Mouse (Mus musculus) MEL (cell line): ENCODE results near the gene Ttc34. TPM values are rescaled to one million over a fixed set of nuclear protein-coding genes. Genes with fewer than 3 reads are reported as not detected.

Experiments
- DNase-seq: peaks from one replicate; pipeline ENCODE4 v3.0.0; 2011; ENCODE audit warnings: low read depth, low spot score
- H3K27ac ChIP-seq: 2 replicates; pipeline ENCODE4 v1.5.1; 2012; ENCODE audit warnings: low read depth, mild to moderate bottlenecking, control low read depth, low read length, moderate library complexity; ENCODE audit not compliant: control insufficient read depth
- H3K27me3 ChIP-seq, 2 experiments: fragments of 150-350 bp in 1 of 2; sonication (generic) in 1 of 2; 2 replicates each; pipeline ENCODE4 v1.6.1; 2012; ENCODE audit warnings: low read length in 2 of 2, mild to moderate bottlenecking in 2 of 2, improper control_type of control experiment in 1 of 2, moderate library complexity in 1 of 2; ENCODE audit not compliant: insufficient read depth in 2 of 2, control insufficient read depth in 1 of 2
- H3K36me3 ChIP-seq, 2 experiments: 2 replicates each; pipeline ENCODE4 v1.6.1; 2012 to 2014; ENCODE audit warnings: low read length in 2 of 2, improper control_type of control experiment in 1 of 2, inconsistent platforms in 1 of 2, mild to moderate bottlenecking in 1 of 2; ENCODE audit not compliant: insufficient read depth in 2 of 2, control insufficient read depth in 1 of 2
- H3K4me1 ChIP-seq, 2 experiments: fragments of 150-350 bp in 1 of 2; sonication (generic) in 1 of 2; 2 replicates each; pipeline ENCODE4 v1.6.1; 2012; ENCODE audit warnings: low read length in 2 of 2, improper control_type of control experiment in 1 of 2, mild to moderate bottlenecking in 1 of 2; ENCODE audit not compliant: insufficient read depth in 2 of 2, control insufficient read depth in 1 of 2
- H3K4me3 ChIP-seq, 2 experiments: fragments of 150-350 bp in 1 of 2; sonication (generic) in 1 of 2; 2 replicates each; pipeline ENCODE4 v1.5.1; 2012; ENCODE audit warnings: low read depth in 2 of 2, low read length in 2 of 2, mild to moderate bottlenecking in 2 of 2, moderate library complexity in 2 of 2, control low read depth in 1 of 2, improper control_type of control experiment in 1 of 2; ENCODE audit not compliant: control insufficient read depth in 1 of 2, insufficient read depth in 1 of 2
- H3K79me2 ChIP-seq: 2 replicates; pipeline ENCODE4 v1.6.1; 2012; ENCODE audit warnings: mild to moderate bottlenecking, low read length, moderate library complexity; ENCODE audit not compliant: control insufficient read depth, poor library complexity, insufficient read depth
- H3K9ac ChIP-seq: 2 replicates; pipeline ENCODE4 v1.6.1; 2012; ENCODE audit warnings: low read depth, mild to moderate bottlenecking, control low read depth, low read length, moderate library complexity; ENCODE audit not compliant: control insufficient read depth, poor library complexity, severe bottlenecking
- H3K9me3 ChIP-seq: fragments of 150-350 bp; sonication (generic); replicated peaks from 2 replicates; pipeline ENCODE4 v1.6.1; 2012; ENCODE audit warnings: mild to moderate bottlenecking, low read length, improper control_type of control experiment, moderate library complexity; ENCODE audit not compliant: insufficient read depth
- BHLHE40 ChIP-seq: IDR thresholded peaks from 2 replicates; pipeline ENCODE4 v1.6.1; 2012; ENCODE audit warnings: low read depth, mild to moderate bottlenecking, inconsistent platforms, low read length, improper control_type of control experiment, borderline replicate concordance
- CHD1 ChIP-seq: IDR thresholded peaks from 2 replicates; pipeline ENCODE4 v1.6.1; 2012; ENCODE audit warnings: low read depth, mild to moderate bottlenecking, inconsistent platforms, low read length, improper control_type of control experiment
- ELF1 ChIP-seq: IDR thresholded peaks from 2 replicates; pipeline ENCODE4 v1.6.1; 2014; ENCODE audit warnings: low read depth, mild to moderate bottlenecking, inconsistent platforms, low read length, improper control_type of control experiment, moderate library complexity
- EP300 ChIP-seq, 2 experiments: IDR thresholded peaks; 2 replicates each; pipeline ENCODE4 v1.6.1; 2011; ENCODE audit warnings: improper control_type of control experiment in 2 of 2, low read length in 2 of 2, low read depth in 1 of 2, mild to moderate bottlenecking in 1 of 2
- GABPA ChIP-seq: IDR thresholded peaks from 2 replicates; pipeline ENCODE4 v1.6.1; 2012; ENCODE audit warnings: low read depth, mild to moderate bottlenecking, inconsistent platforms, low read length, improper control_type of control experiment, moderate library complexity
- HCFC1 ChIP-seq: IDR thresholded peaks from 2 replicates; pipeline ENCODE4 v1.6.1; 2012; ENCODE audit warnings: low read depth, mild to moderate bottlenecking, inconsistent platforms, low read length, improper control_type of control experiment, moderate library complexity
- JUND ChIP-seq: IDR thresholded peaks from 2 replicates; pipeline ENCODE4 v1.6.1; 2011; ENCODE audit warnings: low read depth, mild to moderate bottlenecking, improper control_type of control experiment, low read length
- KAT2A ChIP-seq: conservative IDR thresholded peaks from 2 replicates; pipeline ENCODE4 v1.6.1; 2012; ENCODE audit warnings: low read depth, low read length, improper control_type of control experiment, inconsistent platforms
- MAFK ChIP-seq: IDR thresholded peaks from 2 replicates; pipeline ENCODE4 v1.6.1; 2011; ENCODE audit warnings: low read depth, mild to moderate bottlenecking, low read length, improper control_type of control experiment, borderline replicate concordance
- MAZ ChIP-seq: IDR thresholded peaks from 2 replicates; pipeline ENCODE4 v1.6.1; 2012; ENCODE audit warnings: low read depth, mild to moderate bottlenecking, inconsistent platforms, low read length, improper control_type of control experiment
- MEF2A ChIP-seq: IDR thresholded peaks from 2 replicates; pipeline ENCODE4 v1.6.1; 2014; ENCODE audit warnings: low read depth, mild to moderate bottlenecking, inconsistent platforms, low read length, improper control_type of control experiment; ENCODE audit not compliant: poor library complexity, insufficient replicate concordance, severe bottlenecking; ENCODE audit errors: extremely low read depth
- MYC ChIP-seq: IDR thresholded peaks from 2 replicates; pipeline ENCODE4 v1.6.1; 2011; ENCODE audit warnings: low read depth, mild to moderate bottlenecking, low read length, improper control_type of control experiment, moderate library complexity
- NELFE ChIP-seq: IDR thresholded peaks from 2 replicates; pipeline ENCODE4 v1.6.1; 2011; ENCODE audit warnings: low read depth, low read length, improper control_type of control experiment
- NRF1 ChIP-seq: IDR thresholded peaks from 2 replicates; pipeline ENCODE4 v1.6.1; 2014; ENCODE audit warnings: low read depth, mild to moderate bottlenecking, inconsistent platforms, low read length, improper control_type of control experiment, moderate library complexity; ENCODE audit not compliant: poor library complexity, insufficient read depth, severe bottlenecking
- POLR2A ChIP-seq, 2 experiments: IDR thresholded peaks; 2 replicates each; pipeline ENCODE4 v1.6.1; 2011 to 2012; ENCODE audit warnings: low read length in 2 of 2, mild to moderate bottlenecking in 2 of 2, control low read depth in 1 of 2, improper control_type of control experiment in 1 of 2, low read depth in 1 of 2, moderate library complexity in 1 of 2; ENCODE audit not compliant: control insufficient read depth in 1 of 2, insufficient read depth in 1 of 2, poor library complexity in 1 of 2
- RAD21 ChIP-seq: IDR thresholded peaks from 2 replicates; pipeline ENCODE4 v1.6.1; 2011; ENCODE audit warnings: mild to moderate bottlenecking, low read depth, low read length, improper control_type of control experiment
- RCOR1 ChIP-seq: IDR thresholded peaks from 2 replicates; pipeline ENCODE4 v1.6.1; 2012; ENCODE audit warnings: low read depth, mild to moderate bottlenecking, inconsistent platforms, low read length, improper control_type of control experiment
- TAL1 ChIP-seq: IDR thresholded peaks from 2 replicates; pipeline ENCODE4 v1.6.1; 2012; ENCODE audit warnings: mild to moderate bottlenecking, inconsistent platforms, low read length, moderate library complexity, mixed read lengths
- TBP ChIP-seq: IDR thresholded peaks from 2 replicates; pipeline ENCODE4 v1.8.0; 2011; ENCODE audit warnings: low read depth, low read length, improper control_type of control experiment
- TCF12 ChIP-seq: IDR thresholded peaks from 2 replicates; pipeline ENCODE4 v1.6.1; 2014; ENCODE audit warnings: low read depth, mild to moderate bottlenecking, inconsistent platforms, low read length, improper control_type of control experiment, moderate library complexity
- UBTF ChIP-seq: IDR thresholded peaks from 2 replicates; pipeline ENCODE4 v1.6.1; 2012; ENCODE audit warnings: low read depth, mild to moderate bottlenecking, inconsistent platforms, low read length, improper control_type of control experiment, moderate library complexity, borderline replicate concordance; ENCODE audit not compliant: insufficient read depth
- USF2 ChIP-seq, 2 experiments: IDR thresholded peaks; 2 replicates each; pipeline ENCODE4 v1.6.1; 2011 to 2012; ENCODE audit warnings: improper control_type of control experiment in 2 of 2, low read length in 2 of 2, borderline replicate concordance in 1 of 2, inconsistent platforms in 1 of 2, low read depth in 1 of 2, mild to moderate bottlenecking in 1 of 2; ENCODE audit not compliant: insufficient read depth in 1 of 2
- ZNF384 ChIP-seq: IDR thresholded peaks from 2 replicates; pipeline ENCODE4 v1.6.1; 2012; ENCODE audit warnings: low read depth, mild to moderate bottlenecking, inconsistent platforms, low read length, improper control_type of control experiment
- polyA plus RNA-seq, 2 experiments: library from polyadenylated mRNA; stranded (reverse) in 1 of 2; unstranded in 1 of 2; fragments of >175 nt in 1 of 2; fragments of >200 nt in 1 of 2; gene quantifications; 2 replicates each; pipeline versions ENCODE4 v1.2.1 to v1.2.4; 2012; ENCODE audit warnings: low replicate concordance in 2 of 2, low read depth in 1 of 2; ENCODE audit not compliant: insufficient read length in 2 of 2, insufficient read depth in 1 of 2, missing spikeins in 1 of 2
- total RNA-seq: library from RNA; depleted of rRNA; stranded (reverse); fragments of 300-350 nt; gene quantifications from 2 replicates; pipeline ENCODE4 v1.2.3, GENCODE M21; 2012

Gene Ttc34
- total and polyA plus RNA-seq, 3 experiments: not detected

GRCm38 (mm10) chr4:154871757-154872251 is 34.5 kb downstream of the Ttc34 start:
- no peak overlapping the region for H3K4me3 ChIP-seq
- no peaks in the 10 kb centered on the region for H3K36me3 ChIP-seq
- DNase-seq: no peak
- no peak overlapping the region for H3K9ac ChIP-seq
- H3K79me2 ChIP-seq: no peaks in the 10 kb centered on the region
- H3K9me3 ChIP-seq: no peaks in the 10 kb centered on the region
- no peaks in the 10 kb centered on the region; a peak in 1 of 4 replicates for H3K27me3 ChIP-seq
- no peak for TF ChIP-seq MEF2A
- TF ChIP-seq UBTF: no peak
- TF ChIP-seq HCFC1: no peak
- TF ChIP-seq TCF12: no peak
- TF ChIP-seq NELFE: no peak
- no peak for TF ChIP-seq JUND
- TF ChIP-seq MAFK: no peak
- no peak for TF ChIP-seq ZNF384
- H3K27ac ChIP-seq: no peak overlapping the region
- H3K4me1 ChIP-seq: no peaks in the 10 kb centered on the region

- Histone ChIP-seq H3K4me3 (no peak overlapping the region), H3K9ac (no peak overlapping the region), H3K27ac (no peak overlapping the region), H3K79me2 (no peaks in the 10 kb centered on the region), H3K9me3 (no peaks in the 10 kb centered on the region), H3K36me3 (no peaks in the 10 kb centered on the region), H3K27me3 (no peaks in the 10 kb centered on the region; a peak in 1 of 4 replicates), H3K4me1 (no peaks in the 10 kb centered on the region)
- no peak for TF ChIP-seq EP300 (IDR thresholded peaks at IDR 0.05; ENCODE audit: low read depth in 1 of 2, low read length in 2 of 2)
- no peak for TF ChIP-seq ELF1
- no peak for TF ChIP-seq USF2 (IDR thresholded peaks at IDR 0.05; ENCODE audit: borderline replicate concordance in 1 of 2, insufficient read depth in 1 of 2, low read depth in 1 of 2, low read length in 2 of 2)
- TF ChIP-seq CHD1: no peak
- TF ChIP-seq GABPA: no peak
- TF ChIP-seq BHLHE40: no peak
- no peak for TF ChIP-seq KAT2A
- TF ChIP-seq UBTF: no peak
- no peak for TF ChIP-seq TAL1
- TF ChIP-seq ZNF384: no peak
- TF ChIP-seq NRF1: no peak
- TF ChIP-seq TBP: no peak
- TF ChIP-seq POLR2A (IDR thresholded peaks at IDR 0.05; ENCODE audit: control insufficient read depth in 1 of 2, insufficient read depth in 1 of 2, low read depth in 1 of 2, low read length in 2 of 2, poor library complexity in 1 of 2): no peak
- TF ChIP-seq MYC: no peak
- TF ChIP-seq MAZ: no peak
- no peak for TF ChIP-seq RAD21
- TF ChIP-seq RCOR1: no peak
- DNase-seq: no peak
These were observed 35.9 kb downstream of the Ttc34 start for GRCm38 (mm10) chr4:154873186-154873585.
